Mouse (Mus musculus) hindbrain, embryonic 13.5 days (tissue): Measurements from ENCODE around the gene Prlh. TPM values are rescaled to one million over a fixed set of nuclear protein-coding genes. Genes with fewer than 3 reads are reported as not detected.
A peak's percentile ranks its signal among the peaks of the same experiment; 100 is the strongest.

Experiments used
- ATAC-seq: fragments of 200-750 bp; cut with Nextera tagmentation; 2 replicates; pipeline ENCODE4 v1.8.0; 2017; ENCODE audit warnings: moderate TSS enrichment; ENCODE audit not compliant: low FRiP score
- H3K27ac ChIP-seq: fragments of 300-500 bp; sonication (generic); 2 replicates; pipeline ENCODE4 v1.5.1; 2015; ENCODE audit warnings: inconsistent platforms, mild to moderate bottlenecking, moderate library complexity
- H3K27me3 ChIP-seq: fragments of 300-500 bp; sonication (generic); 2 replicates; pipeline ENCODE4 v1.6.1; 2015; ENCODE audit warnings: mild to moderate bottlenecking, inconsistent platforms
- H3K36me3 ChIP-seq: fragments of 300-500 bp; sonication (generic); 2 replicates; pipeline ENCODE4 v1.6.1; 2015; ENCODE audit warnings: mild to moderate bottlenecking, inconsistent platforms
- H3K4me1 ChIP-seq: fragments of 300-500 bp; sonication (generic); replicated peaks from 2 replicates; pipeline ENCODE4 v1.6.1; 2015; ENCODE audit warnings: inconsistent platforms
- H3K4me2 ChIP-seq: fragments of 300-500 bp; sonication (generic); 2 replicates; pipeline ENCODE4 v1.6.1; 2015; ENCODE audit warnings: inconsistent platforms, mild to moderate bottlenecking, moderate library complexity
- H3K4me3 ChIP-seq: fragments of 300-500 bp; sonication (generic); 2 replicates; pipeline ENCODE4 v1.5.1; 2015; ENCODE audit warnings: mild to moderate bottlenecking, inconsistent platforms
- H3K9ac ChIP-seq: fragments of 300-500 bp; sonication (generic); 2 replicates; pipeline ENCODE4 v1.6.1; 2015; ENCODE audit warnings: mild to moderate bottlenecking, inconsistent platforms
- H3K9me3 ChIP-seq: fragments of 300-500 bp; sonication (generic); 2 replicates; pipeline ENCODE4 v1.6.1; 2016; ENCODE audit warnings: inconsistent platforms
- WGBS: fragments of 180-500 bp; shearing (Covaris S2); methylation state at CpG from one replicate; pipeline ENCODE4 v1.1.7; 2015; 5-methylcytosine and 5-hydroxymethylcytosine counted together
- polyA plus RNA-seq: library from polyadenylated mRNA; unstranded; fragments of >200 nt; fragmentation: Nextera tagmentation; extraction: Ambion mirVana; gene quantifications from 2 replicates; pipeline ENCODE4 v1.2.1, GENCODE M21; 2015

Prlh gene
- polyA plus RNA-seq, result not detected in 2 replicates

GRCm38 (mm10) chr1:90952808-90953207 lies at the start of gene Prlh:
TSS of gene Prlh (plus strand) at chr1:90953108.
- 76% methylated on average over 8 of the region's 8 CpGs for WGBS
- no peak within 1 kb of the TSS for H3K27ac ChIP-seq
- H3K27me3 ChIP-seq, result no peaks in the 10 kb centered on the region; the same call in 1 of the 2 replicates
- H3K4me2 ChIP-seq, result no peak within 1 kb of the TSS
- no peak for ATAC-seq
- H3K9ac ChIP-seq, result no peak within 1 kb of the TSS
- no peaks in the 10 kb centered on the region; the same call in 1 of the 2 replicates for H3K4me1 ChIP-seq
- H3K4me3 ChIP-seq, result no peak within 1 kb of the TSS
- no peaks in the 10 kb centered on the region for H3K36me3 ChIP-seq
- no peaks in the 10 kb centered on the region for H3K9me3 ChIP-seq

GRCm38 (mm10) chr1:90903211-90903945 lies 49.5 kb upstream of the Prlh start:
- H3K4me3 ChIP-seq, result no peak overlapping the region
- no peaks in the 10 kb centered on the region for H3K36me3 ChIP-seq
- 0 out of 2 replicates have a peak, but pooled peaks cover 3% of the 10 kb centered on the region for H3K27me3 ChIP-seq
- ATAC-seq, result no peak
- 40% methylated on average over 3 of the region's 3 CpGs for WGBS
- H3K27ac ChIP-seq, result no peak overlapping the region
- no peaks in the 10 kb centered on the region for H3K9me3 ChIP-seq
- H3K4me1 ChIP-seq, result peaks cover 3% of the 10 kb centered on the region; the same call in 1 of the 2 replicates
- no peak overlapping the region for H3K4me2 ChIP-seq
- H3K9ac ChIP-seq, result no peak overlapping the region

GRCm38 (mm10) chr1:90903971-90904458 lies 48.9 kb upstream of the Prlh start:
- H3K9me3 ChIP-seq, result no peaks in the 10 kb centered on the region
- ATAC-seq, result no peak
- no peak overlapping the region for H3K9ac ChIP-seq
- no peak overlapping the region for H3K27ac ChIP-seq
- H3K27me3 ChIP-seq, result 0 out of 2 replicates have a peak, but pooled peaks cover 6% of the 10 kb centered on the region
- 73% methylated on average over 8 of the region's 8 CpGs for WGBS
- H3K4me1 ChIP-seq, result peaks cover 3% of the 10 kb centered on the region; the same call in 1 of the 2 replicates
- no peaks in the 10 kb centered on the region for H3K36me3 ChIP-seq
- no peak overlapping the region for H3K4me2 ChIP-seq
- H3K4me3 ChIP-seq, result no peak overlapping the region

GRCm38 (mm10) chr1:90904729-90905404 lies 48.0 kb upstream of the Prlh start:
- H3K9ac ChIP-seq, result no peak overlapping the region
- H3K9me3 ChIP-seq, result no peaks in the 10 kb centered on the region
- H3K4me1 ChIP-seq, result peaks cover 8% of the 10 kb centered on the region
- 86% methylated on average over 7 of the region's 7 CpGs for WGBS
- 0 out of 2 replicates have a peak, but pooled peaks cover 12% of the 10 kb centered on the region for H3K27me3 ChIP-seq
- H3K36me3 ChIP-seq, result no peaks in the 10 kb centered on the region
- H3K27ac ChIP-seq, result no peak overlapping the region
- H3K4me2 ChIP-seq, result no peak overlapping the region
- no peak for ATAC-seq
- no peak overlapping the region for H3K4me3 ChIP-seq

GRCm38 (mm10) chr1:90906357-90906756 lies 46.6 kb upstream of the Prlh start:
- Histone ChIP-seq H3K4me2 (no peak overlapping the region), H3K4me1 (peaks cover 11% of the 10 kb centered on the region), H3K9ac (no peak overlapping the region), H3K9me3 (no peaks in the 10 kb centered on the region), H3K4me3 (no peak overlapping the region), H3K27me3 (0 out of 2 replicates have a peak, but pooled peaks cover 16% of the 10 kb centered on the region), H3K36me3 (no peaks in the 10 kb centered on the region), H3K27ac (no peak overlapping the region)
- 13% methylated on average over 2 of the region's 2 CpGs for WGBS
- no peak for ATAC-seq

- H3K9me3 ChIP-seq, result no peaks in the 10 kb centered on the region
- no peak overlapping the region for H3K4me3 ChIP-seq
- no peaks in the 10 kb centered on the region for H3K36me3 ChIP-seq
- ATAC-seq, result no peak; the same call in 1 of the 2 replicates
- H3K4me1 ChIP-seq, result peaks cover 11% of the 10 kb centered on the region
- H3K4me2 ChIP-seq, result no peak overlapping the region
- no peak overlapping the region for H3K9ac ChIP-seq
- H3K27me3 ChIP-seq, result peaks cover 18% of the 10 kb centered on the region; the same call in 1 of the 2 replicates
- H3K27ac ChIP-seq, result no peak overlapping the region
Observed at GRCm38 (mm10) chr1:90909161-90909560, 43.7 kb upstream of the Prlh start.

GRCm38 (mm10) chr1:90909631-90910152 lies 43.2 kb upstream of the Prlh start:
- peak overlapping the region; percentile 17; the same call in 1 of the 2 replicates for H3K4me2 ChIP-seq
- WGBS, result 33% methylated on average over 17 of the region's 17 CpGs

GRCm38 (mm10) chr1:90913231-90913630 lies 39.7 kb upstream of the Prlh start:
- no peak overlapping the region for H3K4me2 ChIP-seq
- peaks cover 44% of the 10 kb centered on the region for H3K27me3 ChIP-seq
- no peak overlapping the region for H3K27ac ChIP-seq
- H3K9me3 ChIP-seq, result no peaks in the 10 kb centered on the region
- ATAC-seq, result no peak
- no peak overlapping the region for H3K9ac ChIP-seq
- H3K4me1 ChIP-seq, result peaks cover 18% of the 10 kb centered on the region
- no peaks in the 10 kb centered on the region for H3K36me3 ChIP-seq
- 67% methylated on average over 6 of the region's 6 CpGs for WGBS
- H3K4me3 ChIP-seq, result no peak overlapping the region

More at GRCm38 (mm10) chr1:90909631-90910152, 43.2 kb upstream of the Prlh start:
- Histone ChIP-seq H3K4me3 (no peak overlapping the region), H3K9ac (no peak overlapping the region), H3K4me1 (peaks cover 13% of the 10 kb centered on the region), H3K27ac (no peak overlapping the region), H3K27me3 (peaks cover 23% of the 10 kb centered on the region), H3K36me3 (no peaks in the 10 kb centered on the region), H3K9me3 (no peaks in the 10 kb centered on the region)
- peak; percentile 65; the same call in 1 of the 2 replicates for ATAC-seq

GRCm38 (mm10) chr1:90914948-90915569 lies 37.8 kb upstream of the Prlh start, which contains the start of gene Mlph:
TSS of gene Mlph (plus strand) at chr1:90915085.
- Histone ChIP-seq H3K4me2 (peak within 1 kb of the TSS; percentile 48), H3K27ac (no peak within 1 kb of the TSS), H3K36me3 (no peaks in the 10 kb centered on the region), H3K4me3 (peak within 1 kb of the TSS; percentile 12; the same call in 1 of the 2 replicates), H3K9ac (0 out of 2 replicates have a peak within 1 kb of the TSS, but pooled peaks have one; percentile 19), H3K9me3 (peaks cover 12% of the 10 kb centered on the region), H3K27me3 (peaks cover 34% of the 10 kb centered on the region), H3K4me1 (peaks cover 11% of the 10 kb centered on the region)
- whole genome bisulfite sequencing, result 13% methylated on average over 18 of the region's 18 CpGs
- ATAC-seq, result no peak

- Histone ChIP-seq H3K4me2 (no peak overlapping the region), H3K27me3 (peaks cover 30% of the 10 kb centered on the region), H3K27ac (no peak overlapping the region), H3K4me3 (no peak overlapping the region), H3K9me3 (peaks cover 16% of the 10 kb centered on the region), H3K36me3 (no peaks in the 10 kb centered on the region), H3K9ac (no peak overlapping the region), H3K4me1 (peaks cover 10% of the 10 kb centered on the region)
- no peak for ATAC-seq
- WGBS, result 78% methylated on average over 6 of the region's 6 CpGs
Observed at GRCm38 (mm10) chr1:90917509-90917908, 35.4 kb upstream of the Prlh start.

GRCm38 (mm10) chr1:90921687-90922086 lies 31.2 kb upstream of the Prlh start:
- Histone ChIP-seq H3K9me3 (peaks cover 16% of the 10 kb centered on the region), H3K27me3 (peaks cover 5% of the 10 kb centered on the region; the same call in 1 of the 2 replicates), H3K4me3 (no peak overlapping the region), H3K36me3 (no peaks in the 10 kb centered on the region), H3K27ac (no peak overlapping the region), H3K4me1 (no peaks in the 10 kb centered on the region), H3K4me2 (no peak overlapping the region), H3K9ac (no peak overlapping the region)
- ATAC-seq, result no peak
- WGBS, result 94% methylated on average over 9 of the region's 9 CpGs

GRCm38 (mm10) chr1:90926030-90926429 lies 26.9 kb upstream of the Prlh start:
- Histone ChIP-seq H3K9ac (no peak overlapping the region), H3K4me2 (no peak overlapping the region), H3K27ac (no peak overlapping the region), H3K4me1 (peaks cover 10% of the 10 kb centered on the region), H3K9me3 (no peaks in the 10 kb centered on the region), H3K27me3 (peaks cover 15% of the 10 kb centered on the region), H3K36me3 (no peaks in the 10 kb centered on the region), H3K4me3 (no peak overlapping the region)
- 81% methylated on average over 4 of the region's 4 CpGs for WGBS
- ATAC-seq, result no peak
